Mouse (Mus musculus) ES-E14 (cell line): ENCODE measurements around the gene Dynlrb1. TPM values are rescaled to one million over a fixed set of nuclear protein-coding genes. Genes with fewer than 3 reads are reported as not detected.

ENCODE experiments used
- DNase-seq: peaks from one replicate; pipeline ENCODE4 v3.0.0-alpha.2; 2013; ENCODE audit warnings: low read depth, low spot score
- H3K27ac ChIP-seq: 2 replicates; pipeline ENCODE4 v1.5.1; 2012; ENCODE audit warnings: low read depth, mild to moderate bottlenecking, low read length, moderate library complexity, mixed read lengths; ENCODE audit not compliant: poor library complexity, insufficient read depth, severe bottlenecking
- H3K36me3 ChIP-seq: 2 replicates; pipeline ENCODE4 v1.6.1; 2012; ENCODE audit warnings: mild to moderate bottlenecking, low read length, moderate library complexity, mixed read lengths; ENCODE audit not compliant: control insufficient read depth, poor library complexity, insufficient read depth, severe bottlenecking
- H3K4me1 ChIP-seq, 2 experiments: fragments of 150-350 bp in 1 of 2; sonication (generic) in 1 of 2; 2 replicates each; pipeline ENCODE4 v1.6.1; 2012; ENCODE audit warnings: low read length in 2 of 2, mild to moderate bottlenecking in 1 of 2, mixed read lengths in 1 of 2; ENCODE audit not compliant: control insufficient read depth in 2 of 2, insufficient read depth in 2 of 2, poor library complexity in 1 of 2
- H3K4me3 ChIP-seq, 2 experiments: fragments of 150-350 bp in 1 of 2; sonication (generic) in 1 of 2; 2 replicates each; pipeline ENCODE4 v1.5.1; 2012; ENCODE audit warnings: low read length in 2 of 2, low read depth in 1 of 2, mild to moderate bottlenecking in 1 of 2, mixed read lengths in 1 of 2; ENCODE audit not compliant: insufficient read depth in 1 of 2, poor library complexity in 1 of 2, severe bottlenecking in 1 of 2
- H3K9ac ChIP-seq: 2 replicates; pipeline ENCODE4 v1.6.1; 2012; ENCODE audit warnings: low read depth, mild to moderate bottlenecking, low read length, mixed read lengths; ENCODE audit not compliant: poor library complexity, insufficient read depth, severe bottlenecking
- H3K9me3 ChIP-seq: fragments of 150-350 bp; sonication (generic); 2 replicates; pipeline ENCODE4 v1.6.1; 2012; ENCODE audit warnings: low read depth, mild to moderate bottlenecking, low read length; ENCODE audit not compliant: control insufficient read depth, insufficient read depth
- CHD2 ChIP-seq: IDR thresholded peaks from 2 replicates; pipeline ENCODE4 v1.6.1; 2014; ENCODE audit warnings: mild to moderate bottlenecking, low read depth, low read length, inconsistent platforms
- HCFC1 ChIP-seq: IDR thresholded peaks from 2 replicates; pipeline ENCODE4 v1.6.1; 2012; ENCODE audit warnings: low read length, inconsistent platforms, borderline replicate concordance; ENCODE audit not compliant: insufficient read depth
- MAFK ChIP-seq: IDR thresholded peaks from 2 replicates; pipeline ENCODE4 v1.6.1; 2014; ENCODE audit warnings: mild to moderate bottlenecking, low read depth, low read length, inconsistent platforms; ENCODE audit not compliant: insufficient read depth
- ZC3H11A ChIP-seq: IDR thresholded peaks from 2 replicates; pipeline ENCODE4 v1.6.1; 2012; ENCODE audit warnings: low read depth, mild to moderate bottlenecking, inconsistent platforms, low read length, borderline replicate concordance
- ZNF384 ChIP-seq: IDR thresholded peaks from 2 replicates; pipeline ENCODE4 v1.6.1; 2012; ENCODE audit warnings: low read depth, low read length, inconsistent platforms
- in situ Hi-C, 2 experiments: fragments of 600-800 bp; cut with MboI; formaldehyde crosslinking; loops; one replicate each; pipeline ENCODE4 v1.15.1; 2025; ENCODE audit warnings: low sequenced_read_pairs in 2 of 2, inconsistent platforms in 1 of 2; ENCODE audit not compliant: unreplicated experiment in 2 of 2
- total RNA-seq: library from RNA; depleted of rRNA; stranded (reverse); fragments of 300-350 nt; gene quantifications from 2 replicates; pipeline ENCODE4 v1.2.3, GENCODE M21; 2012; rRNA removed

Dynlrb1 gene
- total RNA-seq, 1 experiment, result 139 TPM

DNA sequence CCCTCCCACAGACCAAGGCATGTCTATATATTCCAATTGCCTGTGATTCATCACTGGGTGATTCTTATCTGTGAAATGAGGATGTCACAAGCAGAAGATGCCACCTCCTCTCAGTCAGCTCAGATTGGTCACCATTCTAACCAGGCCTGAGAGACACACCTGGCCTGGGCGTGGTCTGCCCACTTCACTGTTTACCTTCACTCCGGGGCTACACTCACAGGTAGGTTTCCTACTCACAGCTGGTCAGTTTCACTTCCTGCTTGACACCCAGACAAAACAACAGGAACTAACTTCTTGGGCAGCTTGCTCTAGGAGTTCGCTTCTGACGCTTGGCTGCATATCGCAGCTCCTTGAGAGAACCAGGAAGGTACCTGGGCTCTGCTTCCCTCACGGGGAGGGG, 59.1 kb downstream of the Dynlrb1 start:
- Histone ChIP-seq H3K36me3 (peaks cover 11% of the 10 kb centered on the region), H3K9me3 (no peaks in the 10 kb centered on the region), H3K9ac (no peak overlapping the region), H3K4me3 (no peak overlapping the region), H3K4me1 (no peaks in the 10 kb centered on the region), H3K27ac (no peak overlapping the region)
- no peak for DNase-seq
- in situ Hi-C loops, result no loop called here
- no peak for TF ChIP-seq MAFK
- TF ChIP-seq ZC3H11A, result no peak
- TF ChIP-seq ZNF384, result no peak
- TF ChIP-seq CHD2, result no peak
- no peak for TF ChIP-seq HCFC1

DNA sequence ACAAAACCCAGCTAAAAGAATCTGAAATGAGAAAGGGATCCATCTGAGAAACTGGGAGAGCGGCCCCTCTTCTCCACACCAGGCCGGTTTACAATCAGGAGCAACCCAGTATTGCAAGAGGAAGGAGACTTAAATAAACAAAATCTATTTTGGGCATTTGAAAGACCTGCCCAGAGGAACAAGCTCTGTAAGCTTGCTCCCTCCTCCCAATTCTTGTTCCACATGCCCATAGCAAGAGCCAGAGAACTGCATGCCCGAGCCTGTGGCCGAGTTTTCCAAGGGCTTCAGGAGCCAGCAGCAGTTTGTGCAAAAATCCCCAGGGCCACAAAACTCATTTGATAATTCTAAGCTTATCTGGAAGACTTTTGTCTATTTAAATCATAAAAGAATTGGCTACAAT, 63.2 kb downstream of the Dynlrb1 start:
- H3K36me3 ChIP-seq, result peaks cover 9% of the 10 kb centered on the region
- in situ Hi-C loops, result no loop called here
- TF ChIP-seq ZC3H11A, result no peak
- TF ChIP-seq MAFK, result no peak
- TF ChIP-seq ZNF384, result no peak
- TF ChIP-seq HCFC1, result no peak
- TF ChIP-seq CHD2, result no peak

More for the DNA sequence above, 63.2 kb downstream of the Dynlrb1 start:
- Histone ChIP-seq H3K4me1 (no peaks in the 10 kb centered on the region), H3K9ac (no peak overlapping the region), H3K9me3 (no peaks in the 10 kb centered on the region), H3K27ac (no peak overlapping the region), H3K4me3 (no peak overlapping the region)
- DNase-seq, result no peak

Other genes starting within 250 kb of the Dynlrb1 start
- 0.04 and 0.11 TPM in 2 replicates for gene Gm14226, start 218.3 kb upstream of the Dynlrb1 start, total RNA-seq
- gene Ahcy, start 162.0 kb upstream of the Dynlrb1 start, total RNA-seq, result 79.6 and 90.8 TPM in 2 replicates
- 35.4 and 38.7 TPM in 2 replicates for gene Itch, start 103.0 kb upstream of the Dynlrb1 start, total RNA-seq
- 32.8 and 38.4 TPM in 2 replicates for gene Map1lc3a, start 39.8 kb downstream of the Dynlrb1 start, total RNA-seq
- 26.3 and 39.9 TPM in 2 replicates for gene Pigu, start 120.9 kb downstream of the Dynlrb1 start, total RNA-seq
- 5.2 and 8.7 TPM in 2 replicates for gene Trp53inp2, start 144.5 kb downstream of the Dynlrb1 start, total RNA-seq
- 9.5 and 10.4 TPM in 2 replicates for gene Ncoa6, start 237.4 kb downstream of the Dynlrb1 start, total RNA-seq